ENCODE assay signal across 21 mouse cellular contexts in genomic region chr10:34904692-34905091, GRCm38 (mm10).
DNase-seq lines count a peak whose midpoint lies in the region; ATAC-seq lines count a peak whose summit lies in the region.
"Had no signal": no experiment of that assay in that cellular context is flagged by ENCODE, and none has a peak within 500 bp of the region (broad histone marks: within the 10 kb centered on the region; RNA-seq: fewer than 3 reads in every experiment).

No protein-coding gene starts in this region.

- no peaks in the 10 kb centered on the region for H3K9me3 ChIP-seq in forebrain, embryonic 14.5 days (replicated peaks; ENCODE audit: control insufficient read depth, low read length)
- H3K9me3 ChIP-seq in forebrain, embryonic 11.5 days (ENCODE audit: control insufficient read depth, low read length): no peaks in the 10 kb centered on the region
- H3K9me3 ChIP-seq in hindbrain, embryonic 14.5 days (ENCODE audit: control insufficient read depth, low read length): no peaks in the 10 kb centered on the region
- no peaks in the 10 kb centered on the region for H3K9me3 ChIP-seq in hindbrain, embryonic 12.5 days (replicated peaks)
- no peaks in the 10 kb centered on the region for H3K9me3 ChIP-seq in hindbrain, embryonic 16.5 days (ENCODE audit: control insufficient read depth, low read length)
- H3K9me3 ChIP-seq: embryonic facial prominence, embryonic 12.5 days; intestine, embryonic 15.5 days; limb, embryonic 13.5 days; neural tube, embryonic 13.5 days had no signal

- ATAC-seq in forebrain, embryonic 14.5 days: peak; percentile 51
- ATAC-seq in forebrain, embryonic 11.5 days (replicated peaks; ENCODE audit: low FRiP score): no peak
- ATAC-seq in hindbrain, embryonic 14.5 days (ENCODE audit: low FRiP score): 0 out of 2 replicates have a peak, but pooled peaks have one; percentile 26
- ATAC-seq in hindbrain, embryonic 12.5 days (ENCODE audit: low FRiP score): no peak
- ATAC-seq in hindbrain, embryonic 16.5 days: peak; percentile 60
- ATAC-seq: intestine, embryonic 15.5 days had no signal

- no peaks in the 10 kb centered on the region for H3K4me1 ChIP-seq in forebrain, embryonic 14.5 days (ENCODE audit: control insufficient read depth, insufficient read depth, low read length)
- no peaks in the 10 kb centered on the region for H3K4me1 ChIP-seq in forebrain, embryonic 11.5 days (replicated peaks; ENCODE audit: control insufficient read depth, insufficient read depth, low read length)
- H3K4me1 ChIP-seq in hindbrain, embryonic 14.5 days (replicated peaks; ENCODE audit: control insufficient read depth, insufficient read depth, low read length): no peaks in the 10 kb centered on the region
- H3K4me1 ChIP-seq in hindbrain, embryonic 12.5 days: no peaks in the 10 kb centered on the region
- H3K4me1 ChIP-seq in hindbrain, embryonic 16.5 days (ENCODE audit: control insufficient read depth, insufficient read depth, low read depth, low read length): no peaks in the 10 kb centered on the region
- H3K4me1 ChIP-seq: embryonic facial prominence, embryonic 12.5 days; heart, embryonic 13.5 days; intestine, embryonic 15.5 days; limb, embryonic 13.5 days; neural tube, embryonic 13.5 days had no signal

- no peak overlapping the region for H3K9ac ChIP-seq in forebrain, embryonic 14.5 days (ENCODE audit: low read length)
- H3K9ac ChIP-seq in forebrain, embryonic 11.5 days (ENCODE audit: low read length): no peak overlapping the region
- no peak overlapping the region for H3K9ac ChIP-seq in hindbrain, embryonic 14.5 days
- no peak overlapping the region for H3K9ac ChIP-seq in hindbrain, embryonic 12.5 days
- no peak overlapping the region for H3K9ac ChIP-seq in hindbrain, embryonic 16.5 days (ENCODE audit: low read depth, low read length)
- H3K9ac ChIP-seq: embryonic facial prominence, embryonic 12.5 days; heart, embryonic 13.5 days; intestine, embryonic 15.5 days; limb, embryonic 13.5 days; liver, embryonic 14.5 days; neural tube, embryonic 13.5 days had no signal

- H3K27ac ChIP-seq in forebrain, embryonic 14.5 days (ENCODE audit: low read depth, low read length): peak overlapping the region; percentile 16; the same call in 1 of the 2 replicates
- no peak overlapping the region for H3K27ac ChIP-seq in forebrain, embryonic 11.5 days (ENCODE audit: low read depth, low read length)
- no peak overlapping the region for H3K27ac ChIP-seq in hindbrain, embryonic 14.5 days
- no peak overlapping the region for H3K27ac ChIP-seq in hindbrain, embryonic 12.5 days
- H3K27ac ChIP-seq in hindbrain, embryonic 16.5 days (ENCODE audit: low read depth, low read length): no peak overlapping the region
- H3K27ac ChIP-seq: embryonic facial prominence, embryonic 12.5 days; heart, embryonic 13.5 days; intestine, embryonic 15.5 days; limb, embryonic 13.5 days; liver, embryonic 14.5 days; macrophage; neural tube, embryonic 13.5 days had no signal

- H3K36me3 ChIP-seq in forebrain, embryonic 14.5 days (ENCODE audit: control insufficient read depth, insufficient read depth, low read length): no peaks in the 10 kb centered on the region
- no peaks in the 10 kb centered on the region for H3K36me3 ChIP-seq in forebrain, embryonic 11.5 days (ENCODE audit: control insufficient read depth, insufficient read depth, low read length)
- no peaks in the 10 kb centered on the region for H3K36me3 ChIP-seq in hindbrain, embryonic 14.5 days (replicated peaks; ENCODE audit: control insufficient read depth, insufficient read depth)
- no peaks in the 10 kb centered on the region for H3K36me3 ChIP-seq in hindbrain, embryonic 12.5 days
- H3K36me3 ChIP-seq in hindbrain, embryonic 16.5 days (ENCODE audit: control insufficient read depth, insufficient read depth, low read length): no peaks in the 10 kb centered on the region
- H3K36me3 ChIP-seq: embryonic facial prominence, embryonic 12.5 days; heart, embryonic 13.5 days; intestine, embryonic 15.5 days; limb, embryonic 13.5 days; neural tube, embryonic 13.5 days had no signal

- peak; percentile 45 for DNase-seq in forebrain, embryonic 14.5 days (ENCODE audit: low spot score)
- no peak for DNase-seq in forebrain, embryonic 11.5 days (ENCODE audit: low spot score)
- no peak for DNase-seq in hindbrain, embryonic 14.5 days (ENCODE audit: low spot score)
- peak; percentile 61 for DNase-seq in Muller cell, postnatal 12 days (ENCODE audit: inconsistent ontology term)
- no peak for DNase-seq in cerebellum, adult 11-12 months
- DNase-seq: adrenal gland, adult 8-10 months; kidney, postnatal 36 days; spleen, adult 18-20 months; thymus, postnatal 36 days had no signal

- 56% methylated on average over 2 of the region's 2 CpGs for WGBS in forebrain, embryonic 14.5 days
- 92% methylated on average over 2 of the region's 2 CpGs for WGBS in forebrain, embryonic 11.5 days
- 70% methylated on average over 2 of the region's 2 CpGs for WGBS in hindbrain, embryonic 14.5 days
- WGBS in hindbrain, embryonic 12.5 days: 84% methylated on average over 2 of the region's 2 CpGs
- WGBS in hindbrain, embryonic 16.5 days: 63% methylated on average over 2 of the region's 2 CpGs

- no peak overlapping the region for H3K4me2 ChIP-seq in forebrain, embryonic 14.5 days (ENCODE audit: low read length)
- H3K4me2 ChIP-seq in forebrain, embryonic 11.5 days (ENCODE audit: low read depth, low read length, severe bottlenecking): no peak overlapping the region
- no peak overlapping the region for H3K4me2 ChIP-seq in hindbrain, embryonic 14.5 days (replicated peaks)
- no peak overlapping the region for H3K4me2 ChIP-seq in hindbrain, embryonic 12.5 days (replicated peaks)
- no peak overlapping the region for H3K4me2 ChIP-seq in hindbrain, embryonic 16.5 days (ENCODE audit: low read length)
- H3K4me2 ChIP-seq: embryonic facial prominence, embryonic 12.5 days; heart, embryonic 13.5 days; intestine, embryonic 15.5 days; limb, embryonic 13.5 days; midbrain, embryonic 11.5 days; neural tube, embryonic 13.5 days had no signal

- H3K27me3 ChIP-seq in forebrain, embryonic 14.5 days (replicated peaks; ENCODE audit: control insufficient read depth, insufficient read depth, low read length): no peaks in the 10 kb centered on the region
- H3K27me3 ChIP-seq in forebrain, embryonic 11.5 days (ENCODE audit: control insufficient read depth, insufficient read depth, low read length): no peaks in the 10 kb centered on the region
- no peaks in the 10 kb centered on the region for H3K27me3 ChIP-seq in hindbrain, embryonic 14.5 days (ENCODE audit: control insufficient read depth, insufficient read depth, low read length)
- no peaks in the 10 kb centered on the region for H3K27me3 ChIP-seq in hindbrain, embryonic 12.5 days
- no peaks in the 10 kb centered on the region for H3K27me3 ChIP-seq in hindbrain, embryonic 16.5 days (replicated peaks; ENCODE audit: control insufficient read depth, insufficient read depth, low read length)
- H3K27me3 ChIP-seq: CH12.LX; embryonic facial prominence, embryonic 12.5 days; heart, embryonic 13.5 days; intestine, embryonic 15.5 days; limb, embryonic 13.5 days; neural tube, embryonic 13.5 days had no signal

- H3K4me3 ChIP-seq in forebrain, embryonic 14.5 days (ENCODE audit: low read depth, low read length): no peak overlapping the region
- H3K4me3 ChIP-seq in forebrain, embryonic 11.5 days (ENCODE audit: low read depth, low read length): no peak overlapping the region
- no peak overlapping the region for H3K4me3 ChIP-seq in hindbrain, embryonic 14.5 days (replicated peaks; ENCODE audit: low read length)
- no peak overlapping the region for H3K4me3 ChIP-seq in hindbrain, embryonic 12.5 days
- no peak overlapping the region for H3K4me3 ChIP-seq in hindbrain, embryonic 16.5 days (ENCODE audit: low read length)
- H3K4me3 ChIP-seq: embryonic facial prominence, embryonic 12.5 days; erythroblast, embryonic 14.5 days; heart, embryonic 13.5 days; intestine, embryonic 15.5 days; limb, embryonic 13.5 days; neural tube, embryonic 13.5 days had no signal

Comparison
In these comparisons a context has a peak if more than half of its experiments do, and no peak if none do; other contexts are left out.
1. ATAC-seq: peak in forebrain, embryonic 14.5 days (single experiment), hindbrain, embryonic 14.5 days (single experiment) and hindbrain, embryonic 16.5 days (single experiment); none in forebrain, embryonic 11.5 days (single experiment) and hindbrain, embryonic 12.5 days (single experiment).
2. DNase-seq: peak in forebrain, embryonic 14.5 days (single experiment) and Muller cell, postnatal 12 days (single experiment); none in forebrain, embryonic 11.5 days (single experiment), hindbrain, embryonic 14.5 days (single experiment) and cerebellum, adult 11-12 months (single experiment).